Mouse (Mus musculus) limb, embryonic 13.5 days (tissue): ENCODE data around the gene Gm49325. TPM values are rescaled to one million over a fixed set of nuclear protein-coding genes. Genes with fewer than 3 reads are reported as not detected.

Experiments
- ATAC-seq: fragments of 200-750 bp; cut with Nextera tagmentation; 2 replicates; pipeline ENCODE4 v1.8.0; 2017; ENCODE audit warnings: low read depth, moderate number of reproducible peaks, moderate TSS enrichment; ENCODE audit not compliant: low FRiP score
- H3K27ac ChIP-seq: fragments of 300-500 bp; sonication (generic); 2 replicates; pipeline ENCODE4 v1.5.1; 2015; ENCODE audit warnings: inconsistent platforms, mild to moderate bottlenecking, moderate library complexity
- H3K27me3 ChIP-seq: fragments of 300-500 bp; sonication (generic); 2 replicates; pipeline ENCODE4 v1.6.1; 2015; ENCODE audit warnings: mild to moderate bottlenecking, inconsistent platforms
- H3K36me3 ChIP-seq: fragments of 300-500 bp; sonication (generic); 2 replicates; pipeline ENCODE4 v1.6.1; 2015; ENCODE audit warnings: inconsistent platforms, mild to moderate bottlenecking, moderate library complexity
- H3K4me1 ChIP-seq: fragments of 300-500 bp; sonication (generic); 2 replicates; pipeline ENCODE4 v1.6.1; 2015; ENCODE audit warnings: inconsistent platforms
- H3K4me2 ChIP-seq: fragments of 300-500 bp; sonication (generic); replicated peaks from 2 replicates; pipeline ENCODE4 v1.6.1; 2015; ENCODE audit warnings: inconsistent platforms, mild to moderate bottlenecking, moderate library complexity
- H3K4me3 ChIP-seq: fragments of 300-500 bp; sonication (generic); 2 replicates; pipeline ENCODE4 v1.5.1; 2015; ENCODE audit warnings: moderate library complexity, mild to moderate bottlenecking, inconsistent platforms
- H3K9ac ChIP-seq: fragments of 300-500 bp; sonication (generic); 2 replicates; pipeline ENCODE4 v1.6.1; 2015; ENCODE audit warnings: mild to moderate bottlenecking, inconsistent platforms
- H3K9me3 ChIP-seq: fragments of 300-500 bp; sonication (generic); 2 replicates; pipeline ENCODE4 v1.6.1; 2016; ENCODE audit warnings: inconsistent platforms
- WGBS: fragments of 180-500 bp; shearing (Covaris S2); methylation state at CpG from one replicate; pipeline ENCODE4 v1.1.7; 2015; 5-methylcytosine and 5-hydroxymethylcytosine counted together
- polyA plus RNA-seq: library from polyadenylated mRNA; unstranded; fragments of >200 nt; fragmentation: Nextera tagmentation; extraction: Ambion mirVana; gene quantifications from 2 replicates; pipeline ENCODE4 v1.2.1, GENCODE M21; 2015

The Gm49325 gene
- polyA plus RNA-seq, 1 experiment from 2014 or later, result 3.9 TPM

DNA sequence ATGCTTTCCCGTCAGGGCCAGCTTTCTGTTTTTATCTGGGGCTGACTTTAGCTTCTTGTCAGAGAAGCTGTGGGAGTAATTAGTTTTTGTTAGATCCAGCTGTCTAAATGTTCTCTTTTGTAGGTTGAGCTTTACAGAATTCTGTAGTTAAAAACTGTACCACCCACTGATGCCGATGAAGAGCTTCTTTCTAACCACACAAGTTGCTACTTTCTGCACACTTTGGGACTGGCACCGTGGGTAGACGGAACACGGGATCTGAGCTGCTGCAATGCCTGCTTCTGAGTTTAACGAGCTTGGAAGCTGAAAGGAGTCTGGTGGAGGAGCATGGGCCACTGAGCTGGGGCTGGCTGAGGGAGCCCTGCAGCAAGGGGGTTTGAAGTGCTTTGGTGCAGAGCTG is 14.5 kb upstream of the Gm49325 start:
- WGBS, result 59% methylated on average over 6 of the region's 6 CpGs

DNA sequence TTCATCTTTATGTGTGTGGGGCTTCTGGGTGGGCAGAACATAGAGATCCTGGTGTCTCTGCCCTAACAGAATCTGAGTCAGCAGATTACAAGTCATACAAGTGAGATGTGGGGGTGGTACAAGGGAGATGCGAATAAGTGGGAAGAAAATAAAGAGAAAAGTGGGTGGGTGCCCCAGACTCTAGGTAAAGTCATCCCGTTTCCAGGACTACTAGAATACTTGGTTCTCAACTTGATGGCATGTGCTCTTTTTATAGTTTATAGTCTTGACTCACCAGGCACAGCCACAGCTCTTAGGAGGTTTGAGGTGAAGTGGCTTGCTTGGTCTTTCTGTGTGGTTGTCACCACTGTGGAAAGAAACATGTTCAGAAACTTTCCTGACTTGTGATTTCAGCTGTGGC is 9.9 kb upstream of the Gm49325 start:
- 91% methylated on average over 2 of the region's 2 CpGs for WGBS
- H3K36me3 ChIP-seq, result peaks cover 83% of the 10 kb centered on the region
- ATAC-seq, result no peak

More for the DNA sequence above, 14.5 kb upstream of the Gm49325 start:
- Histone ChIP-seq H3K36me3 (peaks cover 97% of the 10 kb centered on the region), H3K4me2 (no peak overlapping the region), H3K27ac (no peak overlapping the region), H3K27me3 (no peaks in the 10 kb centered on the region), H3K4me3 (no peak overlapping the region), H3K4me1 (no peaks in the 10 kb centered on the region; the same call in 1 of the 2 replicates), H3K9me3 (no peaks in the 10 kb centered on the region), H3K9ac (no peak overlapping the region)
- ATAC-seq, result no peak

DNA sequence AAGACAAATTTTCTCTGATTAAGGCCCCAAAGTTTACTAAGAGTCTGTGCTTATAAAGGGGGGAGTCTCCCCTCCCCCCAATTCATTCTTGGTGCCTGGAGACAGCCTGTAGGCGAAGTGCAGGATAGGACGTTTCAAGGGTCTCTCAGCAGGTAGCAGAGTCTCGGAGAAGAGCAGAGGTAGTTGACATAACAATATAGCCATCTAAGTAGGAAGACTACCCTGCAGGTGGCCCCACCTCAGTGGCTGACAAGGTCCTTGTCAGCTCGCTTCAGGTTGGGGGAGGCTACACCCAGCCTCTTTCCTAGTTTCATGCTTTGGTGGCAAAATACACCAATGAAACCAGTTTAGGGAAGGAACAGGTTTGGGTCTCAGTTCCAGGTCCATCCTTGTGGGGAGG is 3.0 kb upstream of the Gm49325 start:
- Histone ChIP-seq H3K9me3 (no peaks in the 10 kb centered on the region; the same call in 1 of the 2 replicates), H3K27ac (no peak overlapping the region), H3K27me3 (no peaks in the 10 kb centered on the region), H3K36me3 (peaks cover 24% of the 10 kb centered on the region), H3K9ac (no peak overlapping the region), H3K4me2 (no peak overlapping the region), H3K4me1 (peaks cover 24% of the 10 kb centered on the region), H3K4me3 (no peak overlapping the region)
- 62% methylated on average over 4 of the region's 4 CpGs for WGBS
- no peak for ATAC-seq

More for the DNA sequence above, 9.9 kb upstream of the Gm49325 start:
- Histone ChIP-seq H3K4me2 (no peak overlapping the region), H3K27me3 (no peaks in the 10 kb centered on the region), H3K4me3 (no peak overlapping the region), H3K27ac (no peak overlapping the region), H3K4me1 (no peaks in the 10 kb centered on the region), H3K9ac (no peak overlapping the region; the same call in 1 of the 2 replicates), H3K9me3 (no peaks in the 10 kb centered on the region)

DNA sequence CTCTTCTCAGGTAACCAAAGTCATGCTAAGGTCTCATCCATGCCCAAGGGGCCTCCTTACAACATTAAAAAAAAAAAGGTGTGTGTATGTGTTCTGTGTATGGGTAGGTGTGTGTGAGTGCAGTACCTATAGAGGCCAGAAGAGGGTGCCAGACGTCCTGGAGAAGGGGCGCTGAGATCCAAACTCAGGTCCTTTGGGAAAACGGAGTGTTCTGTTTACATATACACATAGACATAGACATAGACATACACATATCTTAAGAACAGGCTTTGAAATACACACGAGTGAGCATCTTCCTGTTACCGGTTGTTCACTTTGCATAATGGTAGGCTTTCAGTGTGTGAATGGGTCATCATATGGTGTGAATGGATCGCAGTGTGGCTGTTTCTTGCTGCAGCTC is 1.9 kb upstream of the Gm49325 start:
- H3K4me2 ChIP-seq, result no peak overlapping the region
- peaks cover 25% of the 10 kb centered on the region for H3K4me1 ChIP-seq
- H3K27ac ChIP-seq, result no peak overlapping the region
- no peak overlapping the region for H3K4me3 ChIP-seq
- 91% methylated on average over 6 of the region's 6 CpGs for WGBS
- no peaks in the 10 kb centered on the region for H3K27me3 ChIP-seq
- no peak overlapping the region for H3K9ac ChIP-seq
- peaks cover 21% of the 10 kb centered on the region for H3K36me3 ChIP-seq
- no peaks in the 10 kb centered on the region; the same call in 1 of the 2 replicates for H3K9me3 ChIP-seq
- no peak for ATAC-seq

DNA sequence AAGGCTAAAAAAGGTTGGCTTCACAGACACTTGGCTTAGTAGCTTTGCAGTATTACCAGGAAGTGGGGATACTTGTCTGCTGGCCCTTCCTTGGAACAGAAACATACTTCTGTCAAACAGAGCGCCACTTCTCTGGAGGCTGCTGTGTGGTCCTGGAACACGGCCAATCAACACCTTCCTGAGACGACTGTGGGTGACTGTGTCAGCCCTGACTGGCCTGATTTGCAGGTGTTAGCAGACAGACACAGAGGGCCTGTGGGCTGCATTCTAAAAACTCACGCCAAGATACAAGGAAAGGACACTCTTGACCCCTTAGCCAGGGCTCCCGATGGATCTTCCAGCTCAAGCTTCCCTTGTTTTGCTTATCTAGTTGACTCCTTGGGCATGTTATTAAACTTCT is 1.0 kb upstream of the Gm49325 start:
- Histone ChIP-seq H3K4me3 (no peak overlapping the region), H3K27ac (peak overlapping the region; percentile 94), H3K36me3 (peaks cover 20% of the 10 kb centered on the region), H3K4me1 (peaks cover 25% of the 10 kb centered on the region), H3K4me2 (no peak overlapping the region), H3K9ac (no peak overlapping the region), H3K9me3 (no peaks in the 10 kb centered on the region; the same call in 1 of the 2 replicates), H3K27me3 (no peaks in the 10 kb centered on the region)
- no peak for ATAC-seq
- WGBS, result 73% methylated on average over 5 of the region's 5 CpGs

DNA sequence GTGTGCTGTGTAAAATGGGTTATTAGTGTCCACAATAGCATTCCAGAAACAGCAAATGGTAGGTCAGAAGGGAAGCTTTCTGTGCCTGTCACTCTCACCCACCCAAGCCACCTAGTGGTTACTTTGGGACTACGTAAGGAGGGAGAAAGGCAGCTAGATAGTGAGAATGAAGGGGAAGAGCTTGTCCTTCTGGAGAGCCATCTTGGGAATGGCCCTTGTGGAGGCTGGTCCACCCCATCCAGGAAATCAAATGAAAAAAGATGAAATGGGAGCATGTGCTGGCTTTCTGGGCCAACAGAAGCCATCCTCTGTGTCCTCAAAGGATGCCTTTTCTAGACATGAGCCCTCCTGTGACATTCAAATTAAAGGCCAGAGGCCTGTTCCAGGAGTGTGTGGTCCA is 629 bp upstream of the Gm49325 start:
- Histone ChIP-seq H3K4me2 (peak overlapping the region; percentile 95), H3K36me3 (peaks cover 24% of the 10 kb centered on the region), H3K27me3 (no peaks in the 10 kb centered on the region), H3K4me1 (peaks cover 27% of the 10 kb centered on the region), H3K27ac (peak overlapping the region; percentile 94), H3K9me3 (no peaks in the 10 kb centered on the region; the same call in 1 of the 2 replicates), H3K9ac (peak overlapping the region; percentile 87; the same call in 1 of the 2 replicates), H3K4me3 (peak overlapping the region; percentile 76)
- WGBS, result 42% methylated on average over 1 of the region's 1 CpGs
- ATAC-seq, result peak; percentile 4; the same call in 1 of the 2 replicates

DNA sequence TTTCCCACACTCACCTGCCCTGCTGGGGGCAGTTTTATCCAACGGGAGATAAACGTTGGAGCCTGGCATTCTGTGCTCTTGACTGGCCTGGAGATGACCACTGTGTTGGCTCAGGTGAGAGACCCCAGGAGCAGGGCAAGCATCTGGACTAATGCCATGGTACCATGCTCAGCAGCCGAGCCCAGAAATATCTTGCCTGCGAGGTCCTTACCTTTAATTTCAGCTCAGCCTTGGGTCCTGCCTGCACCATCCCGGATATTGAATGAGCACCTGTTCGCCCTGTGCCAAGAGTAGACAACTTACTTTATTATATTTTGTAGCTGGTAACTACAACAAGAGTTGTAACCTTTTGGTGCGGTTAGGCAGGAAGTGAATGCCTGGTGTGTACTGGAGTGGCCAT is 858 bp downstream of the Gm49325 start:
- ATAC-seq, result peak; percentile 10; the same call in 1 of the 2 replicates
- WGBS, result 42% methylated on average over 7 of the region's 7 CpGs
- peak overlapping the region; percentile 87 for H3K9ac ChIP-seq
- peak overlapping the region; percentile 76 for H3K4me3 ChIP-seq
- peaks cover 29% of the 10 kb centered on the region for H3K4me1 ChIP-seq
- no peaks in the 10 kb centered on the region for H3K27me3 ChIP-seq
- H3K9me3 ChIP-seq, result no peaks in the 10 kb centered on the region; the same call in 1 of the 2 replicates
- H3K36me3 ChIP-seq, result peaks cover 39% of the 10 kb centered on the region
- H3K27ac ChIP-seq, result peak overlapping the region; percentile 94
- peak overlapping the region; percentile 95 for H3K4me2 ChIP-seq

DNA sequence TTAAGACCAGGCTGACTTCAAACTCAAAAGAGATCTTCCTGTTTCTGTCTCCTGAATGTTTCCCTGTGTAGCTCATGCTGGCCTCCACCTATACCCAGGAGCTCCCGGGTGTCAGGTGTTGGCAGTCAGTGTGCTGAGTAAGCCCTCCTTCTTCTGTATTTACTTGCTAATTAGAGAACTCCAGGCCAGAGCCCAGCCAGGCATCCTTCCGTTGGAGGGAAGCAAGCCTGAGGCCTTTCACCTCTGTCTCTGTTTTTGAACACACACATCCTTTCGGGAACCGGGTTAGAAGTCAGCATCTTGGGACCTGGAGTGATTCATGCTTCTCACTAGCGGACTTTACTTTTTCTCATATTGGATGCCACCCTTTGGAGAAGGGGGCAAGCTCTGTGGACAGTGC is 1.4 kb downstream of the Gm49325 start:
- Histone ChIP-seq H3K4me3 (peak overlapping the region; percentile 76), H3K4me2 (peak overlapping the region; percentile 95), H3K36me3 (peaks cover 45% of the 10 kb centered on the region), H3K4me1 (peaks cover 29% of the 10 kb centered on the region), H3K27ac (no peak overlapping the region), H3K27me3 (no peaks in the 10 kb centered on the region), H3K9me3 (no peaks in the 10 kb centered on the region; the same call in 1 of the 2 replicates), H3K9ac (no peak overlapping the region)
- ATAC-seq, result no peak
- 76% methylated on average over 5 of the region's 5 CpGs for WGBS

DNA sequence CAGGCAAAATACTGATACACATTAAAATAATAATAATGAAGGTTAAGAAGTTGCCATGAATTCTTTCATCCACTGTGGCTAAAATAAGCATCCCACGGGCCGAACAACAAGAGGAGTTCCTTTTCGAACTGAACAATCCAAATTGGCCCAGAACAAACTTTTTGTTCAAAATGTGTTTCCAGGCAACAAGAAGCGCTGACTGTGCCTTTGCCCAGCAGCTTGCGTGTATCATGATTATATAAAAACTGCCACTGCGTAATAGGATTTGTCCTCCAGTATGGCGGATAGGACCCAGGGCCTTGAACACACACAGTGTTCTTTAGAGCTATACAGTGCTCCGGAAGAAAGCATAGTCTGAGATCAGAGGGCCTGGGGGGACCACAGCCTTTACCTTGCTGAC is 2.6 kb downstream of the Gm49325 start:
- no peak for ATAC-seq
- Histone ChIP-seq H3K36me3 (peaks cover 57% of the 10 kb centered on the region), H3K4me3 (no peak overlapping the region), H3K4me1 (peaks cover 29% of the 10 kb centered on the region), H3K9me3 (no peaks in the 10 kb centered on the region; the same call in 1 of the 2 replicates), H3K9ac (no peak overlapping the region), H3K27ac (no peak overlapping the region), H3K4me2 (no peak overlapping the region), H3K27me3 (no peaks in the 10 kb centered on the region)
- WGBS, result 92% methylated on average over 8 of the region's 8 CpGs

DNA sequence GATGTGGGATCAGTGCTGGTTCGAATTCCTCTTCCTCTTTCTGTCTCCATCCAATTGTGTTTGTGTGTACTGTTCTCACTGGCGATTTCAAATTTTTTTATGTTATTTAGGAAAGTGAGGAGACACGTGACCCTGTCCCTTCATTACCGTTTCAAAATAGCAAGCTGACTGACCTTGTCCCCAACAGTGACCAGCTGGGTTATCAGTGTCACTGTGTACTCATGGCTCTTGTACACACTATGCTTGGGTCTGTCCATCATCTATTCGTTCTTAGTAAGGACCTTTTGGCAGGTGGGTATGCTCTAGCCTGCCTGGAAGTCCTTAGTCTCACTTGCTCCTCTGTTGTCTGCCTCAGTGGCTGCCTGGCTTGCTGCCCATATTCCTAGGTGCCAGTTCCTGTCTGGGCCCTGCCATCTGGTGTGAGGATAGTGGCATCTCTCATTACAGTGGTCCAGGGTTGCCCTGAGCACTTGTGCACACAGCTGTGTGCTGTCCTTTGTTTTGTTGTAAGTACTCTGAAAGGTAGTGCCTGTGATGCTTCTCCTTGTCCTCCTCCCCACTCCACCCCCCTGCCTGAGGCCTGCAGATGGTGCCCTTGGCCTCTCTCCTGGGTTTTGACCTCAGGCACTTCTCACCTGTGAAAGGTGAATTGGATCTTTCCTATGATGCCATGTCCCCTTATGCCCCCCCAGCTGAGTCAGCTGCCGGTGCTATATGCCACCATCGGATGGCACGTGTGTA is 4.4 kb downstream of the Gm49325 start:
- 92% methylated on average over 8 of the region's 8 CpGs for WGBS
- Histone ChIP-seq H3K27ac (no peak overlapping the region), H3K4me3 (no peak overlapping the region), H3K9ac (no peak overlapping the region), H3K4me2 (no peak overlapping the region), H3K4me1 (peaks cover 25% of the 10 kb centered on the region), H3K9me3 (no peaks in the 10 kb centered on the region), H3K36me3 (peaks cover 75% of the 10 kb centered on the region), H3K27me3 (no peaks in the 10 kb centered on the region)
- no peak for ATAC-seq

DNA sequence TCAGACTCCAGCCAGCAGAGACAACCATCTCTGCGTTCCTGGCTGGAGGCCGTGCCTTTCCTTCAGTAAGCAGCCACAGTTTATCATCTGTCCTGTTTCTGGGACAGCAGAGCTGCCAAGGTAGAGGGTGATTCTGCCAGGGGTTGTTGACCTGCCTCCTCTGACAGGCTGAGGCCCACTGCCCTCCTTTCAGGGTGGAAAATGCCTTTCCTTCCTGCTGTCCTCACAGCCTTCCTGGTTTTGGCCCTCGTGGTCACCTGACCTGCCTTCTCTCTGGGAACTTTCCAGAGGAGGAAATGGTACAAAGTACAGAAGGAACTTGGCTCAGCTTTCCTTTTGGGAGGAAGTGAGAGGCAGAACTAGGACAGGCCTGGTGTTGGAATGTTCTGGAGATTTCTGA is 7.4 kb downstream of the Gm49325 start:
- no peak overlapping the region for H3K27ac ChIP-seq
- no peak for ATAC-seq
- H3K27me3 ChIP-seq, result no peaks in the 10 kb centered on the region
- peaks cover 93% of the 10 kb centered on the region for H3K36me3 ChIP-seq
- H3K4me1 ChIP-seq, result peaks cover 4% of the 10 kb centered on the region; the same call in 1 of the 2 replicates
- WGBS, result 93% methylated on average over 3 of the region's 3 CpGs
- no peaks in the 10 kb centered on the region for H3K9me3 ChIP-seq
- H3K9ac ChIP-seq, result no peak overlapping the region
- H3K4me2 ChIP-seq, result no peak overlapping the region
- no peak overlapping the region for H3K4me3 ChIP-seq

DNA sequence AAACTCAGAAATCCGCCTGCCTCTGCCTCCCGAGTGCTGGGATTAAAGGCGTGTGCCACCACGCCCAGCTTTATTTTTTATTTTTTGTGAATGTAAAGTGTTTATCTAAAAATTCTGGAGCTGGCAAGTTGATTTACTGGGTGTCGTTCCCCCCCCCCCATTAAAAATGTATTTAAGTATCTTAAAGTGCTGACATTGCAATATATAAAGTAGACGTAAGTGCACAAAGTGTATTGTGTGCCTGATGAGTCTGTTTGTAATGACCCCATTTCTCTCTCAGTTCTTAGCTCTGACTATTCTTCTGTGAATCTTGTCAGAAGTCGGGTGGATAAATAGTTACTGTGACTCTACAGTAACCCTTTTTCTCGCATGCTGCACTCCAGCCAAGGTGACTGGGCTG is 9.7 kb downstream of the Gm49325 start:
- no peak for ATAC-seq
- WGBS, result 92% methylated on average over 8 of the region's 8 CpGs
- no peaks in the 10 kb centered on the region for H3K27me3 ChIP-seq

More for the DNA sequence above, 9.7 kb downstream of the Gm49325 start:
- H3K9ac ChIP-seq, result no peak overlapping the region
- H3K4me2 ChIP-seq, result no peak overlapping the region
- H3K4me3 ChIP-seq, result no peak overlapping the region
- no peaks in the 10 kb centered on the region for H3K9me3 ChIP-seq
- H3K4me1 ChIP-seq, result no peaks in the 10 kb centered on the region
- H3K27ac ChIP-seq, result no peak overlapping the region
- H3K36me3 ChIP-seq, result peaks cover 90% of the 10 kb centered on the region
